Mouse (Mus musculus): ENCODE measurements at regions not wholly inside any gene's neighbourhood (a gene's known extent, or its start where the extent isn't known, plus 50 kb on each side); places are given as distances from the start of the nearest gene placed in this dataset.

DNA sequence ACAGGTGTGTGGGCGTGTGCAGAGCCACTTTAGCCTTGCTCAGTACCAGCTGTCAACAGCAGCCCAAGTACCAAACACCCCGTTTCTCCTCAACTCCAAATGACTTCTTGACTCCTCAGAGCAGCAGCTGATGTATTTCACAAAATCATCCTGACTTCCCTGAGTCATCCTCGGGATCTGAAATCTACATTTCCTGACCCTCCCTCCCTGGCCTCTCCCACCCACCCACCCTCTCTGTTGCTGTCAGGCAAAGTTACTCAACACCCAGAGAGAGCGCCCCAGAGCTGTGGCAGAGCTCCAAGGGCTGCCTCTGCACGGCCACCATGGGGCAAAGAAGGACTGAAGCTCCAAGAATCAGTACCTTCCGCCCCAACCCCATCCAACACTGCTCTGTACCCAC lies 83.5 kb upstream of the Cyp1b1 start:
- no peak overlapping the region for H3K9ac ChIP-seq (ENCODE audit: low read depth, low read length)
- DNase-seq (ENCODE audit: low spot score) (no peak), ATAC-seq (ENCODE audit: low FRiP score) (no peak)
- no peaks in the 10 kb centered on the region for H3K4me1 ChIP-seq (replicated peaks; ENCODE audit: control insufficient read depth, insufficient read depth, low read length)
- no peak overlapping the region for H3K27ac ChIP-seq (ENCODE audit: low read depth, low read length)
- no peaks in the 10 kb centered on the region for H3K36me3 ChIP-seq (ENCODE audit: control insufficient read depth, insufficient read depth, low read length)
- no peaks in the 10 kb centered on the region for H3K27me3 ChIP-seq (ENCODE audit: control insufficient read depth, insufficient read depth, low read length)
- H3K4me2 ChIP-seq (replicated peaks; ENCODE audit: low read depth, low read length), result no peak overlapping the region
- no peak overlapping the region for H3K4me3 ChIP-seq (ENCODE audit: low read depth, low read length)
- WGBS, result 81% methylated on average over 6 of the region's 6 CpGs
- H3K9me3 ChIP-seq (ENCODE audit: control insufficient read depth, low read length), result no peaks in the 10 kb centered on the region

DNA sequence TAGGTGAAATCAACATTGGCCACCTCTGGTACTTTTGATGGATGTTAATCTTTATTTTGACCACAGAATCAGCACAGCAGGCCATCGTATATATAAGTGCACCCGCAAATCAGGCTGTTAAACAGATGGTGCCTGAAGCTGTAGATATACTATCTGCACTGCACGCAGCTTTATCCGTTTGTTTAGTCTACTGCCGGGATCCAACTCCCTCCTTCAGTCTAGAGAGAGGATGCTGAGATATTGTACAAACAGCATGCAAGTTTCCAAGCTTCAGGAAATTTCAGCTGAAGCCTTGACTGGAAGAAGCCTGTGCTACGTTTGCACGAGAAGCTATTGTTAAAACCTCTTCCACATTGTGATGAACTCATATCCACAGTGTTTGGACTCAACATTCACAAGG lies 75.3 kb upstream of the Cyp1b1 start:
- no peaks in the 10 kb centered on the region for H3K27me3 ChIP-seq (ENCODE audit: control insufficient read depth, insufficient read depth, low read length)
- 77% methylated on average over 7 of the region's 7 CpGs for WGBS
- no peak for ATAC-seq (ENCODE audit: low FRiP score)
- no peak overlapping the region for H3K4me3 ChIP-seq (ENCODE audit: low read depth, low read length)
- no peak overlapping the region for H3K27ac ChIP-seq (ENCODE audit: low read depth, low read length)
- H3K4me1 ChIP-seq (replicated peaks; ENCODE audit: control insufficient read depth, insufficient read depth, low read length), result no peaks in the 10 kb centered on the region
- H3K9ac ChIP-seq (ENCODE audit: low read depth, low read length), result no peak overlapping the region
- H3K4me2 ChIP-seq (replicated peaks; ENCODE audit: low read depth, low read length), result no peak overlapping the region
- no peaks in the 10 kb centered on the region for H3K36me3 ChIP-seq (ENCODE audit: control insufficient read depth, insufficient read depth, low read length)
- H3K9me3 ChIP-seq (ENCODE audit: control insufficient read depth, low read length), result no peaks in the 10 kb centered on the region
- no peak for DNase-seq (ENCODE audit: low spot score)

DNA sequence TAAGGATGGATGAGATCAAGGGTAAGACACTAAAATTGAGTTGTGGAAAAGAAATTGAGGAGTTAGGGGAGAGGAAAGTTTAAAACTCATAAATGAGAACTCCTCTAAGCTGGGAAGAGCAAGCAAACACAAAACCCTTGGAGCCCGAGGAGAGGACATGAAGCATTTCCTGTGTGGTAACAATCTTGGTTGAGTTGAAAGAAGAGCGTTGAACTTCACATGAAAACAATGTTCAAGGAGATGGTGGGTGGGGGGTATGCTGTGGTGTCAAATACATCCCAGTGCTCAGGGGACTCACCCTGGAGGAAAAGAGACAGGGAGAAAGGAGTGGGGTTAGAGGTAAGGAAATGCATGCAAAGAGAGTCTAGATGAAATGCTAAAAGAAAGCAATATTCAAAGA lies 72.3 kb upstream of the Cyp1b1 start:
- Histone ChIP-seq H3K27ac (ENCODE audit: low read depth, low read length) (no peak overlapping the region), H3K9me3 (ENCODE audit: control insufficient read depth, low read length) (no peaks in the 10 kb centered on the region), H3K9ac (ENCODE audit: low read depth, low read length) (no peak overlapping the region), H3K27me3 (ENCODE audit: control insufficient read depth, insufficient read depth, low read length) (no peaks in the 10 kb centered on the region), H3K36me3 (ENCODE audit: control insufficient read depth, insufficient read depth, low read length) (no peaks in the 10 kb centered on the region), H3K4me1 (replicated peaks; ENCODE audit: control insufficient read depth, insufficient read depth, low read length) (no peaks in the 10 kb centered on the region), H3K4me3 (ENCODE audit: low read depth, low read length) (no peak overlapping the region), H3K4me2 (replicated peaks; ENCODE audit: low read depth, low read length) (no peak overlapping the region)
- WGBS, result 76% methylated on average over 2 of the region's 2 CpGs
- ATAC-seq (ENCODE audit: low FRiP score) (no peak), DNase-seq (ENCODE audit: low spot score) (no peak)

DNA sequence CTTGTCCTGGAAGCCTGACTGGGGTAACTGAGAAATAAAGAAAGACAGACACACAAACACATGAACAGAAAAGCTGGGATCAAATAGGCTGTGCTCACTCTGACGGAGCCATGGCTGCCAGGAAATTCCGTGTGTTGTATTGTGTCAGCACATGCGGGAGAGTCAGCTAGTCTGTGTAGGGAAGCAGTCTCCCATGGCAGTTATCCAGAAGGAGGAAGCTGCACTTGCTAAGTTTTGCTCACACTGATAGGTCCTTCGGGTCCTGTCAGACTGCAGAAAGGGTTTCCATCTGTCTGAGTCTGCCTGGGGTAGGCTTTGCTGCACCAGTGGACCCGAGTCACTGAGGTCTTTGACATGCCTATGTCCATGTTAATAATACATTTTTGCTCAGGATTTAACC lies 71.8 kb upstream of the Cyp1b1 start:
- Histone ChIP-seq H3K27ac (ENCODE audit: low read depth, low read length) (no peak overlapping the region), H3K36me3 (ENCODE audit: control insufficient read depth, insufficient read depth, low read length) (no peaks in the 10 kb centered on the region), H3K4me3 (ENCODE audit: low read depth, low read length) (no peak overlapping the region), H3K4me1 (replicated peaks; ENCODE audit: control insufficient read depth, insufficient read depth, low read length) (no peaks in the 10 kb centered on the region), H3K9ac (ENCODE audit: low read depth, low read length) (no peak overlapping the region), H3K4me2 (replicated peaks; ENCODE audit: low read depth, low read length) (no peak overlapping the region), H3K9me3 (ENCODE audit: control insufficient read depth, low read length) (no peaks in the 10 kb centered on the region), H3K27me3 (ENCODE audit: control insufficient read depth, insufficient read depth, low read length) (no peaks in the 10 kb centered on the region)
- ATAC-seq (ENCODE audit: low FRiP score) (no peak), DNase-seq (ENCODE audit: low spot score) (no peak)
- 89% methylated on average over 5 of the region's 5 CpGs for WGBS

DNA sequence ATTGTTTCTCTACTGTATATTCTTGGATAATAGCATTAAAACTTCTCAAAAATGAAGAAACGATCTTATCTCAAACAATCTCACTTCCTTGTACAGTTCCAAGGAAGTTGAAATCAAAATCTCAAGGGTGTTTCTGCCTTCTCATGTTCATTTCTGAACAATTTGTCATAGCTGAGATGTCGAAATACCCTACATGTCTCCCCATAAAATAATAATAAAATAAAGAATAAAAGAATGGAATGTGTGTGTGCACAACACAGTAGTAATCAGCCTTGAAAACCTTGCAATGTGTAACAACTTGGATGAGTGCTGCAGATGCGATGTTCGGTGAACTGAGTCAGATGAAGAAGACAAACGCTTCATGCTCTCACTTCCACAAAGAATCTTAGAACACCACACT lies 71.4 kb upstream of the Cyp1b1 start:
- Histone ChIP-seq H3K27me3 (ENCODE audit: control insufficient read depth, insufficient read depth, low read length) (no peaks in the 10 kb centered on the region), H3K27ac (ENCODE audit: low read depth, low read length) (no peak overlapping the region), H3K9ac (ENCODE audit: low read depth, low read length) (no peak overlapping the region), H3K4me1 (replicated peaks; ENCODE audit: control insufficient read depth, insufficient read depth, low read length) (no peaks in the 10 kb centered on the region), H3K9me3 (ENCODE audit: control insufficient read depth, low read length) (no peaks in the 10 kb centered on the region), H3K4me2 (replicated peaks; ENCODE audit: low read depth, low read length) (no peak overlapping the region), H3K36me3 (ENCODE audit: control insufficient read depth, insufficient read depth, low read length) (no peaks in the 10 kb centered on the region), H3K4me3 (ENCODE audit: low read depth, low read length) (no peak overlapping the region)
- no peak for DNase-seq (ENCODE audit: low spot score)
- 97% methylated on average over 5 of the region's 5 CpGs for WGBS
- no peak for ATAC-seq (ENCODE audit: low FRiP score)

DNA sequence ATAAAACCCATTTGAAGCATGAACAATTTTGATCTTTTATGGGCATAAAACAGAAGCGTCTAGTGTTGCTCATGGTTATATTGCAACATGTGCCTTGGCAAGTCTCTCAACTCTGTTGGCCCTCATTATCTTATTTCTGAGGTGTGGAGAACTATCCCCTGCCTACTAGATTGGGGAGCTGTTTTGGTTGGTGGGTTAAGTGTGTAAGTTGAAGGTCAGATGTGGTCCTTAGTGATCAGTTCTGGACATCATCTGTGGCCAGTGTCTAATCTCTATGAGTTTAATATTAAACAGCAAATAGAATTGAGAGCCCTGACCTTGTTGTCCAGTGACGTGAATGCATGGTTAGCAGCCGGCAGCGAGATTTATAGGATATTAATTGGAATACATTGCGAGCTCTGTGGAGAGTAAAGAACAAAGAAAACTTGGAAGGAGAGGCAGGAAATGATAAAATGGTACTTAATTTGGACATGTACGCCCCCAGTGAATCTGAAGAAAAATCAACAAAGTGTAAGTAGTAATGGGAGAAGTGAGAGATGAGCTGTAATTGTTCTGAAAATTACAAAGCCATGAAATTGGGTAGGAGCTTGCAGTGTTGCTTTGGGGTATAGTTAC lies 69.5 kb upstream of the Cyp1b1 start:
- H3K27ac ChIP-seq (ENCODE audit: low read depth, low read length), result no peak overlapping the region
- DNase-seq (ENCODE audit: low spot score), result no peak
- H3K9ac ChIP-seq (ENCODE audit: low read depth, low read length), result no peak overlapping the region
- 93% methylated on average over 6 of the region's 6 CpGs for WGBS
- H3K4me3 ChIP-seq (ENCODE audit: low read depth, low read length), result no peak overlapping the region
- no peaks in the 10 kb centered on the region for H3K27me3 ChIP-seq (ENCODE audit: control insufficient read depth, insufficient read depth, low read length)
- no peaks in the 10 kb centered on the region for H3K4me1 ChIP-seq (replicated peaks; ENCODE audit: control insufficient read depth, insufficient read depth, low read length)
- no peaks in the 10 kb centered on the region for H3K9me3 ChIP-seq (ENCODE audit: control insufficient read depth, low read length)
- no peaks in the 10 kb centered on the region for H3K36me3 ChIP-seq (ENCODE audit: control insufficient read depth, insufficient read depth, low read length)
- no peak for ATAC-seq (ENCODE audit: low FRiP score)
- no peak overlapping the region for H3K4me2 ChIP-seq (replicated peaks; ENCODE audit: low read depth, low read length)

DNA sequence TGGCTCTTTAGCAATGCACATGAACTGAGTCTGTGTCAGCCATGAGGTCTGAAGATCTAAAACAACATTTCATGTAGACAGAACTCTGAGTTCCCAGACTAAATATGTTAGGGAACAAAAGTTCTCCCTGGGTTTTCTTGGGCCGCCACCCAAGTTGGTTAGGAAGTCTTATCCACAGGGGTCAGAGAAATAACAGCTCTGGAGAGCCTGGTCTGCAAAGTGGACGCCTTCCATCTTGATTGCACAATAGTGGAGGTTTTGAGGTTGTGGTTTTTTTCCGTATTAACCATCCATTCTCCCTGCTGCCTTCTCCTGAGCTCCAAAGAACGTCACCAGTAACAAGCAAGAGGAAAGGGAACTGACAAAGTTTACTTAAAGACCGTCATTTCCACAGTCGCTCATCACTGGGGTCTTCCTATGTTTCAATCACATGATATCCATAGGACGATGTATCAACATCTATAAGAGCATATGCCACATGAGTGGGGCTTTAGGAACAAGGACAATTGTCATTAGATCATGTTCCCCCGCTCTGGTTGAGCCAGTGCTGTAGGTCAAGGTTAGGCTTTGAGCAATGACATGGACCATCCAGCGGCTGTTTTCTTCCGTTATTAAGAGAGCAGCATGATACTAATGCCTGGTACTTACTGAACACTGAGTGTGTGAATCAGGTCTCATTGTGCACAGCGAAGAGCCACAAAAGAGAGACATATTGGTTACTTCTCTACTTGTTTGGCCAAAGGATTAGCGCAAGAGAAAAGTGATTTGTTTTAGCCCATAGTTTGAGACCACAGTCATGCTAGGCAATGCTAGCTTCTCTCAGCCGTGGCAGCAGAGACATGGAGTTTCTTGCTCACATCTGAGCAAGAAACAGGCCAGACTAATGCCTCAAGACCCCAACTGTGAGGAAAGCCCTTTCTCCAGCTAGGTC lies 67.1 kb upstream of the Cyp1b1 start:
- H3K9me3 ChIP-seq (ENCODE audit: control insufficient read depth, low read length), result no peaks in the 10 kb centered on the region
- no peak overlapping the region for H3K4me3 ChIP-seq (ENCODE audit: low read depth, low read length)
- DNase-seq (ENCODE audit: low spot score) (no peak), ATAC-seq (ENCODE audit: low FRiP score) (no peak)
- H3K36me3 ChIP-seq (ENCODE audit: control insufficient read depth, insufficient read depth, low read length), result no peaks in the 10 kb centered on the region
- no peak overlapping the region for H3K4me2 ChIP-seq (replicated peaks; ENCODE audit: low read depth, low read length)
- no peak overlapping the region for H3K27ac ChIP-seq (ENCODE audit: low read depth, low read length)
- no peaks in the 10 kb centered on the region for H3K4me1 ChIP-seq (replicated peaks; ENCODE audit: control insufficient read depth, insufficient read depth, low read length)
- H3K27me3 ChIP-seq (ENCODE audit: control insufficient read depth, insufficient read depth, low read length), result no peaks in the 10 kb centered on the region
- no peak overlapping the region for H3K9ac ChIP-seq (ENCODE audit: low read depth, low read length)
- 92% methylated on average over 13 of the region's 13 CpGs for WGBS

DNA sequence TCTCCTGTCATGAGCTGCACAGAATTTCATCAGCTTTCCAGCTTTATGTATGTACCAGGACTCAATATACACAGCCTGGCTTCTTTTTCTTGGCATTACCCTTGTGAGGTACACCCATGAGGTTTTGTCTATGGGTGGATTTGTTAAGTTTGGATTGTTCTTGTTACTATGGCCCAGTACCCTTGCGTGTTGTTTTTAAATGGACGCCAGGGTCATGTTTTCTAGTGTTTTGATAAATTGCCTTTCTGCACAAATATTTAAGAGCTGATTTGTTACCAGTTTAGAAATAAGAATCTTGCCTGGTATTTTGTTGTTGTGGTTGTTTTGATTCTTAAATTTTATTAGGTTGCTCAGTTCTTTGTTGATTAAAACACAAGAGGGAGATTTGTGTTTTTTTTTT lies 66.4 kb upstream of the Cyp1b1 start:
- Histone ChIP-seq H3K4me3 (ENCODE audit: low read depth, low read length) (no peak overlapping the region), H3K36me3 (ENCODE audit: control insufficient read depth, insufficient read depth, low read length) (no peaks in the 10 kb centered on the region), H3K4me1 (replicated peaks; ENCODE audit: control insufficient read depth, insufficient read depth, low read length) (no peaks in the 10 kb centered on the region), H3K9ac (ENCODE audit: low read depth, low read length) (no peak overlapping the region), H3K9me3 (ENCODE audit: control insufficient read depth, low read length) (no peaks in the 10 kb centered on the region), H3K27me3 (ENCODE audit: control insufficient read depth, insufficient read depth, low read length) (no peaks in the 10 kb centered on the region), H3K27ac (ENCODE audit: low read depth, low read length) (no peak overlapping the region), H3K4me2 (replicated peaks; ENCODE audit: low read depth, low read length) (no peak overlapping the region)
- WGBS, result 96% methylated on average over 2 of the region's 2 CpGs
- DNase-seq (ENCODE audit: low spot score) (no peak), ATAC-seq (ENCODE audit: low FRiP score) (no peak)

DNA sequence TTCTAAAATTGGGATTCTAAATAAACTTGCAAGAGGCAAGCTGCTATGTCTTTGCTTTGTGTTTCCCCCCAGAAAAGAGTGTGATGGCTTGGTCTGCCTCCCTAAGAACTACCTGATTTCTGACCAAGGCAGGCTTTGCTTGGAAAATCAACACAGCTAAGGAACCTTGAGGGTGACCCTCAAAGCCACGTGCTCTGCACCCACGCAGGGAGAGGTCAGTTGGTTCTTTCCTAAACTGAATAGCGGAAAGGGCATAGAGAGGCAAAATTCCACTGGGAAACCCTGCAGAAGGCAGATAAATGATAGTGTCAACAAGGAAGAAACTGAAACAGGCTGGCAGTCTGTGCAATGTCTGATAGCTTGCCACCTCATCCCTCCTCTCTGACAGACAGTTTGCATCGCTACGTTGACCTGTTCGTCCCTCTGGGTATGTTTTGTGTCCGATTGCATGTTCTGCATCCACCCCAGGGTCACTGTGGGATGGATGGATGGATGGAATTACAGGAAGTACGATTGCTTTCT lies 63.1 kb upstream of the Cyp1b1 start:
- Histone ChIP-seq H3K4me2 (replicated peaks; ENCODE audit: low read depth, low read length) (no peak overlapping the region), H3K27ac (ENCODE audit: low read depth, low read length) (no peak overlapping the region), H3K9ac (ENCODE audit: low read depth, low read length) (no peak overlapping the region), H3K4me1 (replicated peaks; ENCODE audit: control insufficient read depth, insufficient read depth, low read length) (no peaks in the 10 kb centered on the region), H3K27me3 (ENCODE audit: control insufficient read depth, insufficient read depth, low read length) (no peaks in the 10 kb centered on the region), H3K36me3 (ENCODE audit: control insufficient read depth, insufficient read depth, low read length) (no peaks in the 10 kb centered on the region), H3K9me3 (ENCODE audit: control insufficient read depth, low read length) (no peaks in the 10 kb centered on the region), H3K4me3 (ENCODE audit: low read depth, low read length) (no peak overlapping the region)
- no peak for ATAC-seq (ENCODE audit: low FRiP score)
- no peak for DNase-seq (ENCODE audit: low spot score)
- WGBS, result 68% methylated on average over 8 of the region's 8 CpGs
